Mouse (Mus musculus) E14TG2a.4 (cell line): ENCODE measurements at regions not wholly inside any gene's neighbourhood (a gene's known extent, or its start where the extent isn't known, plus 50 kb on each side); places are given as distances from the start of the nearest gene placed in this dataset.

Experiments used
- CTCF ChIP-seq: conservative IDR thresholded peaks from 2 replicates; pipeline ENCODE4 v1.5.1; 2014; ENCODE audit warnings: low read length
- NANOG ChIP-seq: IDR thresholded peaks from 2 replicates; pipeline ENCODE4 v1.6.1; 2014; ENCODE audit warnings: borderline replicate concordance, low read length, mixed read lengths

DNA sequence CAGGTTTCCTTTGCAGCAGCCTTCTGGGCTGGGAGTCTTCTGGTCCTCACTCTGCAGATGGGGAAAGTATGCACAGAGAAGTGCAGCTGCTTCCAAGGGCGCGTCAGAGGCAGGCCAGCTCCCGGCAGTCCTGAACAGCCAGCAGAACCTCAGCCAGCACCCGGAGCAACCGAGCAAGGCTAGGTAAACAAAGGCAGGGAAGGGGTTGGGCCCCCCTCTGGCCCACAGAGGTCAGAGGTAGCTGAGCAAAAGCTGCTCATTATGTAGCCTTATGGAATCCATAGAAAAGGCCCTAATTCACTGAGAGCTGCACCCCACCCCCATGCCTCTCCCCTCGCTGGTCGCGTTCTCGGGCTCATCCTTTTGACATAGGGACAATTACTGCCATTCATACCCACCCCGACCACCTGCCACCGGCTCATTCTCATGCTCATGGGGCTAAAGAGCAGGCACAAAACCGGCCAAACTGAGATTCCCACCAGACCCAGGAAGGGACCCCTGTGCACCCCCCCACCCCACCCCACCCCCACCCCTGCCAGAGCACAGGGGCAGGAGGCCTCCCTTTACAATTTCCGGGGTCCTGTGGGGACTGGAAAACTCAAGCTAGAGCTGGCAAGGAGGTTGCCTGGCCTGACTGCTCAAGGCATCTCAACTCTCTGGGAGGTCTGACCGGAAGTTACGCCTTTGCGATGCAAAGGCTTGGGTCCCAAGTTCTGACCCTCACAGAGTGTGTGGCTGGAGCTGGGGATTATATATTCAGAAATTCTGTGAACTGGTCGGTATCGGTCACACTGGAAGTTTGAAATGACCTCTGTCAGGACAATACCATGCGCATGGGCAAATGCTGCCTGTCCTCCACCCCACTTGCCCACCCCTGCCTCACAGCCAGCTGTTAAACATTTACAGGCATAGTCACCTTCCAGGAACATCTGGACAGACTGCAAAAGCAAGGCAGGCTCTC, 59.0 kb upstream of the Fzd7 start:
- no peak for TF ChIP-seq CTCF
- TF ChIP-seq NANOG, result peak; percentile 68
